Mouse (Mus musculus): ENCODE results near the gene Raph1. TPM values are rescaled to one million over a fixed set of nuclear protein-coding genes. Genes with fewer than 3 reads are reported as not detected.

Gene Raph1
- polyA plus RNA-seq, 1 experiment from 2014 or later: 24.3 TPM

DNA sequence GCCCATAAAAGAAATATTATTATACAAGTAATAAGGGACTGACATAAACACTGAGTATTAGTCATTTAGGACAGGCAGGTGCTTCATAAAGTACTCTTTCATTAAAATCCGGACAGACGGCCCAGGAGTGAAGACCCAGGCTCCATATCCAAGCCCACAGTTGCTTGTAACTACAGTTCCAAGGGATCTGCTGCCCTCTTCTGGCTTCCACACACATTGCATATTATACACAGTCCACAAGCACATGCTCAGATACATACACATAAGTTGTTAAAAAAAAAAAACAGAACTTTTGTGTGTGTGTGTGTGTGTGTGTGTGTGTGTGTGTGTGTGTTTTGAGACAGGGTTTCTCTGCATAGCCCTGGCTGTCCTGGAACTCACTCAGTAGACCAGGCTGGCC, 32.0 kb downstream of the Raph1 start:
- 88% methylated on average over 2 of the region's 2 CpGs for WGBS
- H3K4me1 ChIP-seq (replicated peaks): no peaks in the 10 kb centered on the region
- DNase-seq (ENCODE audit: low spot score): peak; percentile 16

DNA sequence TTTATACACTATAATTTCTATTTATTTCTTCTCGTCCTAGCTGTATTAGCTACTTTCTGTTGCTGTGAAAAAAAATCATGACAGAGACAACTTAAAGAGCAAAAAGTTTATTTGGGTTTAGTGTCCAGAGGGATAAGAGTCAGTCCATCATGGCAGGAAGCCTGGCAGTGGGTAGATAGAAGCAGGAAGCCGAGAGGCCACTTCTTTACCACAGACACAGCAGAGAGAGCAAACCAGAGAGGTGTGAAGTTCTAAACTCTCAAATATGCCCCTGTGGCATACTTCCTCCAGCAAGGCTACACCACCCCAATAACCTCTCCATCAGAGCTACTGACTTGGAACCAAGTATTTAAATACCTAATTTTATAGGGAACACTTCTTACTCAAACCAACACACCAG, 36.3 kb downstream of the Raph1 start:
- no peaks in the 10 kb centered on the region for H3K4me1 ChIP-seq (replicated peaks)
- H3K4me3 ChIP-seq: no peak overlapping the region
- 92% methylated on average over 2 of the region's 2 CpGs for WGBS
- H3K27ac ChIP-seq: no peak overlapping the region
- H3K27me3 ChIP-seq (ENCODE audit: insufficient read depth, poor library complexity, severe bottlenecking): no peaks in the 10 kb centered on the region
- no peak for DNase-seq (ENCODE audit: low spot score)
- H3K36me3 ChIP-seq: peaks cover 80% of the 10 kb centered on the region
- no peaks in the 10 kb centered on the region for H3K9me3 ChIP-seq

More for the DNA sequence above, 32.0 kb downstream of the Raph1 start:
- no peaks in the 10 kb centered on the region for H3K27me3 ChIP-seq (ENCODE audit: insufficient read depth, poor library complexity, severe bottlenecking)
- no peak overlapping the region for H3K4me3 ChIP-seq
- peaks cover 41% of the 10 kb centered on the region for H3K36me3 ChIP-seq
- no peaks in the 10 kb centered on the region for H3K9me3 ChIP-seq
- H3K27ac ChIP-seq: no peak overlapping the region

DNA sequence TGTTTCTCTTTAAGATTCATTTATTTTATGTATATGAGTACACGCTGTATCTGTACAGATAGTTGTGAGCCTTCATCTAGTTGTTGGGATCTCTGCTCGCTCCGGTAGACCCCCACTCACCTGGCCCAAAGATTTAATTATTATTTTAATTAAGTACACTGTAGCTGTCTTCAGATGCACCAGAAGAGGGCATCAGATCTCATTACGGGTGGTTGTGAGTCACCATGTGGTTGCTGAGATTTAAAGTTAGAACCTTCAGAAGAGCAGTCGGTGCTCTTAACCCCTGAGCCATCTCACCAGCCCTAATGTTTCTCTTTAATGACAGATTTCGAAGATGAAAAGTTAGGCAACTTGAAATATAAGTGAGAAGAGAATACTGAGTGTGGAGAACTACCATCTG, 36.8 kb downstream of the Raph1 start:
- Histone ChIP-seq H3K9me3 (no peaks in the 10 kb centered on the region), H3K4me3 (no peak overlapping the region), H3K4me1 (replicated peaks) (no peaks in the 10 kb centered on the region), H3K36me3 (peaks cover 83% of the 10 kb centered on the region), H3K27ac (no peak overlapping the region), H3K27me3 (ENCODE audit: insufficient read depth, poor library complexity, severe bottlenecking) (no peaks in the 10 kb centered on the region)
- 93% methylated on average over 6 of the region's 6 CpGs for WGBS
- no peak for DNase-seq (ENCODE audit: low spot score)

DNA sequence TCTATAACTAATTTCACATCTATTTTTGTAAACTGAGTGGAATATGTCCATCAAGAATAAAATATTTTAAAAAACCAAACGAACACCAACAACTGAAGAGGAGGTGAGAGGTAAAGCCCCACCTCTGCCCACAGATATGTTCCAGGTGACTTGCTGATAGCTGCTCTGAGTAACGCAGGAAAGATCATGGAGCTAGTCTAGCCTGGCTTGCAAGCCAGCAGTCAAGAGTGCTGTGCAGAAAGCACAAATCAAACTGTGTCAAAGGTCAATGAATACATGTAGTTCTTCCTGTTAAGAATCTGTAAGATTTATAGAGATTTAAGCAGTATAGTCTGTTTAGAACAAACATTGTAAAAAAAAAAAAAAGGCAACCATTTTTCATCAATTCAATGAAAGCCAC, 56.3 kb downstream of the Raph1 start:
- no peak for DNase-seq (ENCODE audit: low spot score)
- Histone ChIP-seq H3K9me3 (no peaks in the 10 kb centered on the region), H3K27me3 (ENCODE audit: insufficient read depth, poor library complexity, severe bottlenecking) (no peaks in the 10 kb centered on the region), H3K4me1 (replicated peaks) (no peaks in the 10 kb centered on the region), H3K4me3 (no peak overlapping the region), H3K27ac (no peak overlapping the region), H3K36me3 (peaks cover 54% of the 10 kb centered on the region)
- WGBS: 87% methylated on average over 2 of the region's 2 CpGs

DNA sequence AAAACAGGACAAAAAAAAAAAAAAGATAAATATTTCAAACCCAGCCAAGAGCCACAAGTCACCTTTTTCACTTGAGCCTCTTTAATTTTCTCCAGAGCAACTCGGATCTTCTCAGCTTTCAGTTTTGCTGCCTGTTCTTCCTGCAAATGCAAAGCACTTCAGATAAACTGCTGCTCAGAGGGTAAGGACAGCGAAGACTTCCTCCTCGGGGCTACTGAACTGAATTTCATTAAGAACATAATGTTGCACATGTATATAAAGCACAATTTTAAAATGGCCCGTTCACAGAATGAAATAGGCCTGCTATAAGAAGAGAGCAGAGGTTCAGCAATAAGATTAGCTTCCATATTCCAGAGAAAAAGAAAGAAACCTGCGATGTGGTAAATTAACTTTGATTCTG, 63.4 kb downstream of the Raph1 start:
- WGBS: 89% methylated on average over 5 of the region's 5 CpGs
- H3K4me3 ChIP-seq: no peak overlapping the region
- DNase-seq (ENCODE audit: low spot score): no peak

DNA sequence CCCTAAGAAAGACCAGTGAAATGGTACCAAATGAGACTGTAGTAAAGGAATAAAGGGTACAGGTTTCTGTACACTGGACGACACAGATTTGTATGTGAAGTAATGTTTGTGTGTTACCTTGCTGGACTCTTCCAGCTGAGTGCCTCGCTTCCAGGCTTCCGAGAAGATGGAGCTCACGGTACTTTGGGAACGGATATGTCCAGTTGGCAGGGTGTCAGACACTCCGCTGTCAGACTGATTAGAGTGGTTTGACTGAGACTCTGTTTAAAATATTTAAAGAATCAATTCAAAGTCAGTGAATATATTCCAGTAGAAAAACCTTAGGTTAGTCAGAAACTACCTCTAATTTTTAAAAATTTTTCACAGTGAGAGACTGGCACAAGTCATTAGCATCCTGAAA, 73.5 kb downstream of the Raph1 start:
- no peaks in the 10 kb centered on the region for H3K9me3 ChIP-seq
- 95% methylated on average over 6 of the region's 6 CpGs for WGBS
- no peak overlapping the region for H3K4me3 ChIP-seq
- H3K27me3 ChIP-seq (ENCODE audit: insufficient read depth, poor library complexity, severe bottlenecking): no peaks in the 10 kb centered on the region
- H3K4me1 ChIP-seq (replicated peaks): no peaks in the 10 kb centered on the region
- no peak overlapping the region for H3K27ac ChIP-seq
- DNase-seq (ENCODE audit: low spot score): no peak
- H3K36me3 ChIP-seq: peaks cover 99% of the 10 kb centered on the region

More for the DNA sequence above, 63.4 kb downstream of the Raph1 start:
- Histone ChIP-seq H3K9me3 (no peaks in the 10 kb centered on the region), H3K4me1 (replicated peaks) (no peaks in the 10 kb centered on the region), H3K27me3 (ENCODE audit: insufficient read depth, poor library complexity, severe bottlenecking) (no peaks in the 10 kb centered on the region), H3K27ac (no peak overlapping the region), H3K36me3 (peaks cover 55% of the 10 kb centered on the region)

DNA sequence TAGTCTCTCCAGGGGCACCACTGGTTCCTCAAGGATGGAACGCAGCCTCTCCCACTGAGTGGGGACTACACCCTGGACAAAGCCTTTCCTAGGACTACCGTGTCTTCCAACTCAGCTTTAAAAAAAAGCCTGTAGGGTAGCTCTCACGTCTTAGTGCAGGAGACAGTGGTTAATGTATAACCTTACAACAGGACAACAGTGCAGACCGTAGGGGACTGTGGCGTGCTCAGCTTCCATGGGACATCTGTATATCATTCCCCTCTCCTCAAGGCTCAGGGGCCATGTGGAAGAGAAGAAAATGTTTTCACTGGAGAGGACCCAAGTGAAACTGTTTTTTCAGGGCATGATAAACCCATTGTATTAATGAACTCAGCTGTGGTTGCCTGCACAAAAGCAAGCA, 74.5 kb downstream of the Raph1 start:
- Histone ChIP-seq H3K4me3 (no peak overlapping the region), H3K4me1 (replicated peaks) (no peaks in the 10 kb centered on the region), H3K9me3 (no peaks in the 10 kb centered on the region), H3K27me3 (ENCODE audit: insufficient read depth, poor library complexity, severe bottlenecking) (no peaks in the 10 kb centered on the region), H3K27ac (no peak overlapping the region), H3K36me3 (peaks cover 99% of the 10 kb centered on the region)
- 78% methylated on average over 5 of the region's 5 CpGs for WGBS
- no peak for DNase-seq (ENCODE audit: low spot score)

DNA sequence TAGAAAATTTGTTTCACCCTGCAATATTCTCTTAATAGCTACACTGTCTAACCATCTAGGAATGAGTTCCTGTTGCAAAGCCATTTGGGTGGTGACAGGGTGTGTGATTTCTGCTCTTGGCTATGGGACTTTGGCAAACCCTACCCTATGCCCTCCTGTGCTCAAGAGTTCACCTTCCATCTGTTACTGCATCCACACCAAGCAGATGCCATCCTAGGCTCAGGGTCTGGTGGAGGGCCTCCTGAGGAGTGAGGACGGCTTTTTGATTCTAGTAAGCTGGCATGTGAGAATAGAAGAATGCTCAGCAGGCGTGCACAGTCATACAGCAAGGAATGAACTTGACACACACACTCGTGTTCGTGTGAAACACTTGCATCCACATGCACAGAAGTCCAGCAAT, 76.4 kb downstream of the Raph1 start:
- Histone ChIP-seq H3K9me3 (no peaks in the 10 kb centered on the region), H3K4me3 (no peak overlapping the region), H3K27ac (no peak overlapping the region), H3K27me3 (ENCODE audit: insufficient read depth, poor library complexity, severe bottlenecking) (no peaks in the 10 kb centered on the region), H3K4me1 (replicated peaks) (no peaks in the 10 kb centered on the region), H3K36me3 (peaks cover 96% of the 10 kb centered on the region)
- no peak for DNase-seq (ENCODE audit: low spot score)
- 86% methylated on average over 4 of the region's 4 CpGs for WGBS

DNA sequence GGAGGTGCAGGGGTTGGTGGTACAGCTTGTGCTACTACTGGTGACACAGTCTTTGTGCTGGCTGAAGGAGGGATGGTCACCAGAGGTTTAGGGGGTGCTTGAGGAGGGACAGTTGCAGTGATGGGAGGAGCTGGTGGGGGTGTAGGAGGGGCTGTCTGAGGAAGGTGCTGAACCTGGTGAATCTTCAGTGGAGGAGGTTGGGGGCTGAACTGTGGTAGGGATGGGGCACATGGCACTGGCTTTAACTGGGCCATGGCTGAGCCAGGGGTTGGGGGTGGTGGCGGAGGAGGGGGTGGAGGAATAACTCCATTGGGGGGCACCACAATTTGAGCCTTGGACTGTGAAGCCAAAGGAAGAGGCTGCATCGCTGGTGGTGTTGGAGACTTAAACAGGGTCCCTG, 77.2 kb downstream of the Raph1 start:
- Histone ChIP-seq H3K9me3 (no peaks in the 10 kb centered on the region), H3K27me3 (ENCODE audit: insufficient read depth, poor library complexity, severe bottlenecking) (no peaks in the 10 kb centered on the region), H3K4me3 (no peak overlapping the region), H3K4me1 (replicated peaks) (no peaks in the 10 kb centered on the region), H3K27ac (no peak overlapping the region), H3K36me3 (peaks cover 90% of the 10 kb centered on the region)
- WGBS: 87% methylated on average over 2 of the region's 2 CpGs
- no peak for DNase-seq (ENCODE audit: low spot score)

DNA sequence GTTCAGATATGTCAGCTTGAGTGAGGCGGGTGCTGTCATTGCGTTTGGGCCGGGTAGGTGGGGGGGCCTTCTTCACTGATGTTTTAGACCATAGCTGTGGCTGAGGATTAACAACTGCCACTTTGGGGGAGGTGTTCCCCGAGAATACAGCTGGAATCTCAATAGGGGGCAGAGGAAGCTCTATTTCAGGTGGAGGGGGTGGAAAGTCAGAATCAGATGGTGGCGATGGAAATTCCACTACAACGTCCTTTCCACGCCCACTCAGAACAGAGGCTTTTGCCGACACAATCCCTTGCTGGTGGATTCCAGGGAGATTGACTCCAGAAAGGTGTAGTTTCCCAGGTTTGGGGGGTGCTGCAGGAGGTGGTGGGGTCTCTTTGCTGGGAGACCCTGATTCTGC, 78.3 kb downstream of the Raph1 start:
- Histone ChIP-seq H3K4me1 (replicated peaks) (no peaks in the 10 kb centered on the region), H3K9me3 (no peaks in the 10 kb centered on the region), H3K36me3 (peaks cover 82% of the 10 kb centered on the region), H3K4me3 (no peak overlapping the region), H3K27ac (no peak overlapping the region), H3K27me3 (ENCODE audit: insufficient read depth, poor library complexity, severe bottlenecking) (no peaks in the 10 kb centered on the region)
- DNase-seq (ENCODE audit: low spot score): no peak
- WGBS: 88% methylated on average over 8 of the region's 8 CpGs

DNA sequence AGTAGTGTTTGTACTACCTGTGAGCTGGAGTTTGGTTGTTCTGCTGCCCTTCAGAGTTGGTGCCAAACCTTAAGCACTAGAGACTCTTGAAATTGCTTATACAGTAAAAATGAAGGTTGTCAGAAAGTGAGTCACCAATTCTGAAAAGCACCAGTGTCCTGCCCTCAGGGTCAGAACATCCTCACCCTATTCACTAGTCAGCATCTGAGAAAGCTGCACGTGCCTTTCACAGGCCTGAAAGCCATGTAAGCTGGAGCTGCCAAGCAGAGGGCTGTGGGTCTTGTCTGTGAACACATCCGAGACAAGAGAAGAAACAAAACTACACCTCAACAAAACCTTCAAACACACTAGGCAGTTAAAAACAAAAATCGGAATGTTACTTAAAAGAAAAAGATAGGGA, 81.3 kb downstream of the Raph1 start:
- Histone ChIP-seq H3K9me3 (no peaks in the 10 kb centered on the region), H3K27me3 (ENCODE audit: insufficient read depth, poor library complexity, severe bottlenecking) (no peaks in the 10 kb centered on the region), H3K36me3 (peaks cover 67% of the 10 kb centered on the region), H3K4me3 (no peak overlapping the region), H3K4me1 (replicated peaks) (no peaks in the 10 kb centered on the region), H3K27ac (no peak overlapping the region)
- WGBS: 82% methylated on average over 3 of the region's 3 CpGs
- no peak for DNase-seq (ENCODE audit: low spot score)

DNA sequence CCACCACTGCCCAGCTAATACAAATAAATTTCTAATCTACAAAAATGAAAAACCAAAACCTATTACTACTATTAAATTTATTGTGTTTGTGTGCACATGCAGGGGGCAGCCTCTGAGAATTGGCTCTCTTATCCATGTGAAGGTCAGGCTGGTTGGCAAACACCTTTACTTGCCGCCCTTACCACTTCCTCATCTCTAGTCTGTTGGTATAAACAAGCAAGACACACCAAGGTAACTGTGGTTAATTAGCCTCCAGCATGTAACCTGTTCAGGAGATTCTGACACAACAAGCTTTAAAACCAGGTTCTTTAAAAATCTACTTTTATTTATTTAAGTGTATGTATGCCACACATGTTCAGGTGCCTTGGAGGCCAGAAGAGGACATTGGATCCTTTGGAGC, 84.0 kb downstream of the Raph1 start:
- 95% methylated on average over 1 of the region's 1 CpGs for WGBS
- Histone ChIP-seq H3K27me3 (ENCODE audit: insufficient read depth, poor library complexity, severe bottlenecking) (no peaks in the 10 kb centered on the region), H3K4me3 (no peak overlapping the region), H3K36me3 (peaks cover 61% of the 10 kb centered on the region), H3K27ac (no peak overlapping the region), H3K9me3 (no peaks in the 10 kb centered on the region), H3K4me1 (replicated peaks) (no peaks in the 10 kb centered on the region)
- no peak for DNase-seq (ENCODE audit: low spot score)

DNA sequence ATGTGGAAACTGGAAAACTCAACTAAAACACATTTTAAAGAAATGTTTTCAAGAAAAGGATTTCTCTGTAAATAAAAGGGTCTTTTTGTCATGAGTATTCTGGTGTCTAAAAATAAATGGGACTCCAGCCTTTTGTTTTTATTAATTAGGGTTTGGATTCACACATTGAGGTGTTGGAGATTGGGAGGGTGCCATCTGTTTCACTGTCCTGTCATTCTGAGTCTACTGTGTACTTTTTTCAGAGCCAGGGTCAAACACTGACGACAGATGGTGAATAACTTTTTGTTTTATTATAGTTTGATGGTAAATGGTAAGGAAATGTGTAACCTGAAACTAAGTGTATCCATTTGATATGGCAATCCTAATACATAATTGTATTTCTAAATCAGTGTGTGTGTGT, 85.3 kb downstream of the Raph1 start:
- Histone ChIP-seq H3K36me3 (peaks cover 61% of the 10 kb centered on the region), H3K27me3 (ENCODE audit: insufficient read depth, poor library complexity, severe bottlenecking) (no peaks in the 10 kb centered on the region), H3K27ac (no peak overlapping the region), H3K9me3 (no peaks in the 10 kb centered on the region), H3K4me1 (replicated peaks) (no peaks in the 10 kb centered on the region), H3K4me3 (no peak overlapping the region)
- WGBS: 80% methylated on average over 1 of the region's 1 CpGs
- DNase-seq (ENCODE audit: low spot score): no peak

DNA sequence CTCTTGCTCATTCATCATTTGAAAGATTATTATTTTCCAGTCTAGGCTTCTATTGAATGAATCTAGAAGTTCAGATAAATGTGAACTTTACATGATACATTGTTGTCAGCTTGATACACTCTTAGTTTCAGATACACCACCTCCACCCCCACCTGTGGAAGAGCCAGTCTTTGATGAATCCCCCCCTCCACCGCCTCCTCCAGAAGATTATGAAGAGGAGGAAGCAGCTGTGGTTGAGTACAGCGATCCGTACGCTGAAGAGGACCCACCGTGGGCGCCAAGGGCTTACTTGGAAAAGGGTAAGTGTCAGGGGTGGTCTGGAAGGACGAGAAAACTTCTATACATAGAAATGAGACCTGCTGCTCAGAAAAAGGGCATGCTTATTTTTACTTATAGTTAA, 96.4 kb downstream of the Raph1 start:
- no peak for DNase-seq (ENCODE audit: low spot score)
- Histone ChIP-seq H3K27ac (no peak overlapping the region), H3K9me3 (no peaks in the 10 kb centered on the region), H3K27me3 (ENCODE audit: insufficient read depth, poor library complexity, severe bottlenecking) (no peaks in the 10 kb centered on the region), H3K4me1 (replicated peaks) (no peaks in the 10 kb centered on the region), H3K4me3 (no peak overlapping the region), H3K36me3 (peaks cover 50% of the 10 kb centered on the region)
- 93% methylated on average over 7 of the region's 7 CpGs for WGBS
